Mouse (Mus musculus): Measurements from ENCODE around the gene Ecm2. TPM values are rescaled to one million over a fixed set of nuclear protein-coding genes. Genes with fewer than 3 reads are reported as not detected.

Ecm2 gene
- polyA plus RNA-seq, 1 experiment from 2014 or later: 0.38 TPM

DNA sequence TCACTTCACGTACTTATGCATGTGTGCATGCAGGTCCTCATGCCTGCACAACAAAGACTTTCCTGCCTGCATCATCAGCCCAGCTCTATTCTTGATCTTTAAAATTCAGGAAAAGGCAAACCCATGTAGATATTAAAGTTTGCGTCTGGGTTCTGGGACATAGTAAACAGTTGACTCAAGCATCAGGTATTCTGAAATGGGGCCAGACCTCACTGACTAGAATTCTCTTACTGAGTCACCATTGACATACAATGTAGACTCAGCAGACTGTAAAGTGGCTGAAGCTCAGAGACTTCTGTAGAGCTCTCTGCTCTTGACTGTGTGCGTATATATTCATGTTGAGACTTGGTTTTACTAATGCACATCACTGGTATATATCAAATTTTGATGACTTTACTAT, 45.0 kb downstream of the Ecm2 start:
- no peaks in the 10 kb centered on the region for H3K4me1 ChIP-seq (ENCODE audit: insufficient read depth)
- no peaks in the 10 kb centered on the region for H3K27me3 ChIP-seq (ENCODE audit: insufficient read depth, low read length)
- no peaks in the 10 kb centered on the region for H3K36me3 ChIP-seq (replicated peaks; ENCODE audit: insufficient read depth, low read length)
- H3K4me3 ChIP-seq (ENCODE audit: low read depth, low read length): no peak overlapping the region
- no peak overlapping the region for H3K4me2 ChIP-seq (ENCODE audit: low read depth, low read length)
- no peaks in the 10 kb centered on the region for H3K9me3 ChIP-seq (ENCODE audit: low read length)
- TF ChIP-seq CTCF (IDR thresholded peaks at IDR 0.05; ENCODE audit: low read depth) (no peak), EP300 (IDR thresholded peaks at IDR 0.05; ENCODE audit: low read depth) (no peak)
- no peak overlapping the region for H3K27ac ChIP-seq (ENCODE audit: low read depth)
- WGBS (ENCODE audit: insufficient replicate concordance): 89% methylated on average over 3 of the region's 3 CpGs
- H3K9ac ChIP-seq (replicated peaks): no peak overlapping the region
- ATAC-seq (no peak), DNase-seq (no peak)

GRCm38 (mm10) chr13:49554519-49554918, 49.9 kb downstream of the Ecm2 start:
- TF ChIP-seq EP300 (IDR thresholded peaks at IDR 0.05; ENCODE audit: low read depth) (no peak), CTCF (IDR thresholded peaks at IDR 0.05; ENCODE audit: low read depth) (no peak)
- WGBS (ENCODE audit: insufficient replicate concordance): 82% methylated on average over 5 of the region's 5 CpGs
- no peak for DNase-seq
- no peaks in the 10 kb centered on the region for H3K9me3 ChIP-seq (ENCODE audit: low read length)
- no peak for ATAC-seq
- no peaks in the 10 kb centered on the region for H3K36me3 ChIP-seq (replicated peaks; ENCODE audit: insufficient read depth, low read length)
- H3K9ac ChIP-seq (replicated peaks): no peak overlapping the region
- no peaks in the 10 kb centered on the region for H3K27me3 ChIP-seq (ENCODE audit: insufficient read depth, low read length)
- H3K27ac ChIP-seq (ENCODE audit: low read depth): no peak overlapping the region
- no peak overlapping the region for H3K4me3 ChIP-seq (ENCODE audit: low read depth, low read length)
- H3K4me1 ChIP-seq (ENCODE audit: insufficient read depth): no peaks in the 10 kb centered on the region
- no peak overlapping the region for H3K4me2 ChIP-seq (ENCODE audit: low read depth, low read length)

GRCm38 (mm10) chr13:49556203-49556602, 51.6 kb downstream of the Ecm2 start:
- Histone ChIP-seq H3K27ac (ENCODE audit: low read depth) (no peak overlapping the region), H3K27me3 (ENCODE audit: insufficient read depth, low read length) (no peaks in the 10 kb centered on the region), H3K36me3 (replicated peaks; ENCODE audit: insufficient read depth, low read length) (no peaks in the 10 kb centered on the region), H3K9ac (replicated peaks) (no peak overlapping the region), H3K4me1 (ENCODE audit: insufficient read depth) (no peaks in the 10 kb centered on the region), H3K4me2 (ENCODE audit: low read depth, low read length) (no peak overlapping the region), H3K9me3 (ENCODE audit: low read length) (no peaks in the 10 kb centered on the region), H3K4me3 (ENCODE audit: low read depth, low read length) (no peak overlapping the region)
- DNase-seq: no peak
- 83% methylated on average over 1 of the region's 1 CpGs for WGBS (ENCODE audit: insufficient replicate concordance)
- no peak for ATAC-seq
- TF ChIP-seq CTCF (IDR thresholded peaks at IDR 0.05; ENCODE audit: low read depth): no peak
- no peak for TF ChIP-seq EP300 (IDR thresholded peaks at IDR 0.05; ENCODE audit: low read depth)

DNA sequence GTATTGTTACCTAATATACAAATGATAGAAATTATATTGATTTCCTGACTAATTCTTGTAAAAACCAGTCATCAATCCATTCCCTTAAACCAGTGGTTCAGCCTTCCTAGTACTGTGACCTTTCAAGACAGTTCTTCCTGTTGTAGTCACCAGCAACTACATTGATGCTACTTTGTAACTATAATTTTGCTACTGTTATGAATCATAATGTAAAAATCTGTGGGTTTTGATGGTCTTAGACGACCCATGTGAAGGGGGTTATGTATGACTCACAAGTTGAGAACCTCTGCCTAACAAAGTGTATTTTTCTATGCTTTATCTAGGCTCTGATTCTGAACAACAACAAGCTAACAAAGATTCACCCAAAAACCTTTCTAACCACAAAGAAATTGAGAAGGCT, 52.3 kb downstream of the Ecm2 start:
- no peaks in the 10 kb centered on the region for H3K27me3 ChIP-seq (ENCODE audit: insufficient read depth, low read length)
- H3K36me3 ChIP-seq (replicated peaks; ENCODE audit: insufficient read depth, low read length): no peaks in the 10 kb centered on the region
- H3K4me3 ChIP-seq (ENCODE audit: low read depth, low read length): no peak overlapping the region
- no peak for TF ChIP-seq CTCF (IDR thresholded peaks at IDR 0.05; ENCODE audit: low read depth)
- H3K9me3 ChIP-seq (ENCODE audit: low read length): no peaks in the 10 kb centered on the region
- no peak overlapping the region for H3K4me2 ChIP-seq (ENCODE audit: low read depth, low read length)
- H3K27ac ChIP-seq (ENCODE audit: low read depth): no peak overlapping the region
- no peak for DNase-seq
- H3K4me1 ChIP-seq (ENCODE audit: insufficient read depth): no peaks in the 10 kb centered on the region
- WGBS (ENCODE audit: insufficient replicate concordance): 61% methylated on average over 1 of the region's 1 CpGs
- H3K9ac ChIP-seq (replicated peaks): no peak overlapping the region
- no peak for ATAC-seq

DNA sequence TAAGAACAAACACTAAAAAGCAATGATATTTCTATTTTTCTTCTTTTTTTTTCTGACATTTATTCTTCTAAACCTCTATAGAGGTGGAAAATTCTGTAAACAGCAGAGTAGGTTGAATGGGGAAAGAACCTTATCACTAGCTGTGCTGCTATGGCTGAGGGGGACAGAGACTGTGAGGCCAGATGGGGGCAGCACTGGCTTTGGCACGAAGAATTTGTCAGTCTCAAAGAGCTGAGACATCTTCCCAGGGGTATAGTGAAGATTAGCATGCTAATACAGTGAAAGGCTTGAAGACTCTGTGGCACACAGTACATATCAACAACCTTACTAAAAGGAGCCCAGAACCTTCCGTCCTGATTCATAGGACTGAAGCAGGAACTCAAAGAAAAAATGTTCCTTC, 54.6 kb downstream of the Ecm2 start:
- DNase-seq (peak; percentile 31), ATAC-seq (no peak)
- no peak for TF ChIP-seq EP300 (IDR thresholded peaks at IDR 0.05; ENCODE audit: low read depth)
- TF ChIP-seq CTCF (IDR thresholded peaks at IDR 0.05; ENCODE audit: low read depth): peak; percentile 65
- no peaks in the 10 kb centered on the region for H3K9me3 ChIP-seq (ENCODE audit: low read length)
- no peaks in the 10 kb centered on the region for H3K27me3 ChIP-seq (ENCODE audit: insufficient read depth, low read length)
- no peak overlapping the region for H3K9ac ChIP-seq (replicated peaks)
- H3K36me3 ChIP-seq (replicated peaks; ENCODE audit: insufficient read depth, low read length): no peaks in the 10 kb centered on the region
- 50% methylated on average over 2 of the region's 2 CpGs for WGBS (ENCODE audit: insufficient replicate concordance)
- no peak overlapping the region for H3K4me3 ChIP-seq (ENCODE audit: low read depth, low read length)
- no peaks in the 10 kb centered on the region for H3K4me1 ChIP-seq (ENCODE audit: insufficient read depth)
- no peak overlapping the region for H3K27ac ChIP-seq (ENCODE audit: low read depth)
- no peak overlapping the region for H3K4me2 ChIP-seq (ENCODE audit: low read depth, low read length)

GRCm38 (mm10) chr13:49560886-49561285, 56.3 kb downstream of the Ecm2 start:
- no peaks in the 10 kb centered on the region for H3K4me1 ChIP-seq (ENCODE audit: insufficient read depth)
- H3K4me3 ChIP-seq (ENCODE audit: low read depth, low read length): no peak overlapping the region
- H3K4me2 ChIP-seq (ENCODE audit: low read depth, low read length): no peak overlapping the region
- ATAC-seq (peak; percentile 29; the same call in 1 of the 2 replicates), DNase-seq (no peak)
- TF ChIP-seq EP300 (IDR thresholded peaks at IDR 0.05; ENCODE audit: low read depth) (peak; percentile 52; the same call in 1 of the 2 replicates), CTCF (IDR thresholded peaks at IDR 0.05; ENCODE audit: low read depth) (no peak)
- H3K27me3 ChIP-seq (ENCODE audit: insufficient read depth, low read length): no peaks in the 10 kb centered on the region
- H3K27ac ChIP-seq (ENCODE audit: low read depth): no peak overlapping the region
- 27% methylated on average over 2 of the region's 2 CpGs for WGBS (ENCODE audit: insufficient replicate concordance)
- no peaks in the 10 kb centered on the region for H3K36me3 ChIP-seq (replicated peaks; ENCODE audit: insufficient read depth, low read length)
- H3K9ac ChIP-seq (replicated peaks): no peak overlapping the region
- H3K9me3 ChIP-seq (ENCODE audit: low read length): no peaks in the 10 kb centered on the region

GRCm38 (mm10) chr13:49564347-49564746, 59.7 kb downstream of the Ecm2 start:
- Histone ChIP-seq H3K4me2 (ENCODE audit: low read depth, low read length) (no peak overlapping the region), H3K9ac (replicated peaks) (no peak overlapping the region), H3K27ac (ENCODE audit: low read depth) (no peak overlapping the region), H3K4me1 (ENCODE audit: insufficient read depth) (no peaks in the 10 kb centered on the region), H3K27me3 (ENCODE audit: insufficient read depth, low read length) (no peaks in the 10 kb centered on the region), H3K4me3 (ENCODE audit: low read depth, low read length) (no peak overlapping the region), H3K9me3 (ENCODE audit: low read length) (no peaks in the 10 kb centered on the region), H3K36me3 (replicated peaks; ENCODE audit: insufficient read depth, low read length) (no peaks in the 10 kb centered on the region)
- DNase-seq (no peak), ATAC-seq (no peak)
- TF ChIP-seq CTCF (IDR thresholded peaks at IDR 0.05; ENCODE audit: low read depth) (no peak), EP300 (IDR thresholded peaks at IDR 0.05; ENCODE audit: low read depth) (no peak)
- WGBS (ENCODE audit: insufficient replicate concordance): 88% methylated on average over 1 of the region's 1 CpGs

Measured in liver, postnatal 0 days (tissue).